Mouse (Mus musculus) limb, embryonic 12.5 days (tissue): Measurements from ENCODE around the gene Azin2. TPM values are rescaled to one million over a fixed set of nuclear protein-coding genes. Genes with fewer than 3 reads are reported as not detected.

Source experiments
- ATAC-seq: fragments of 200-750 bp; cut with Nextera tagmentation; 2 replicates; pipeline ENCODE4 v1.8.0; 2017; ENCODE audit warnings: low read depth, moderate TSS enrichment; ENCODE audit not compliant: insufficient number of reproducible peaks, insufficient read depth, low FRiP score, low TSS enrichment
- H3K27ac ChIP-seq: fragments of 300-500 bp; sonication (generic); 2 replicates; pipeline ENCODE4 v1.5.1; 2016; ENCODE audit warnings: mild to moderate bottlenecking, moderate library complexity
- H3K27me3 ChIP-seq: fragments of 300-500 bp; sonication (generic); 2 replicates; pipeline ENCODE4 v1.6.1; 2016; ENCODE audit warnings: mild to moderate bottlenecking, moderate library complexity
- H3K36me3 ChIP-seq: fragments of 300-500 bp; sonication (generic); 2 replicates; pipeline ENCODE4 v1.6.1; 2016; ENCODE audit warnings: mild to moderate bottlenecking, moderate library complexity
- H3K4me1 ChIP-seq: fragments of 300-500 bp; sonication (generic); replicated peaks from 2 replicates; pipeline ENCODE4 v1.6.1; 2016
- H3K4me2 ChIP-seq: fragments of 300-500 bp; sonication (generic); 2 replicates; pipeline ENCODE4 v1.6.1; 2016; ENCODE audit warnings: mild to moderate bottlenecking, moderate library complexity
- H3K4me3 ChIP-seq: fragments of 300-500 bp; sonication (generic); replicated peaks from 2 replicates; pipeline ENCODE4 v1.5.1; 2016; ENCODE audit warnings: mild to moderate bottlenecking
- H3K9ac ChIP-seq: fragments of 300-500 bp; sonication (generic); replicated peaks from 2 replicates; pipeline ENCODE4 v1.6.1; 2016; ENCODE audit warnings: mild to moderate bottlenecking, moderate library complexity
- H3K9me3 ChIP-seq: fragments of 300-500 bp; sonication (generic); 2 replicates; pipeline ENCODE4 v1.6.1; 2016; ENCODE audit warnings: mild to moderate bottlenecking, moderate library complexity
- WGBS: fragments of 180-500 bp; shearing (Covaris S2); methylation state at CpG from one replicate; pipeline ENCODE4 v1.1.7; 2016; 5-methylcytosine and 5-hydroxymethylcytosine counted together
- polyA plus RNA-seq: library from polyadenylated mRNA; unstranded; fragments of >200 nt; fragmentation: Nextera tagmentation; extraction: Ambion mirVana; gene quantifications from 2 replicates; pipeline ENCODE4 v1.2.1, GENCODE M21; 2016

Gene Azin2
- polyA plus RNA-seq, 1 experiment from 2014 or later: 22.4 TPM

DNA sequence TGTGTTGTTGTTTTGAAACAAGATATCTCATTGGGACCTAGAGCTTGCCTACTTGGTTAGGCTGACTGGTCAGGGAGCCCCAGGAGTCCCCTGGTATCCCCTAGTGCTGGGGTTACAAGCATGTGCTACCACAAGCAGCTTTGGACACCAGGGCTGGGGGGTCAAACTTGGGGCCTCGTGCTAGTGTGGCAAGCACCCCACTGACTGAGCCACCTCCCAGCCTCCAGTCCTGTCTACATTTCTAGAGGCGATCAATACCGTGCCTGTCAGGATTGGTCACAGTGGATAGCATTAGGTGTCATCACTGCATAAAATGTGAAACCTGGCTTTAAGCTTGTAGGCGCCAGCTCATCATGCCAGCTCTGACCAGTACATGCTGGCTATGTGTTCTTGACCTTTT, 66.4 kb downstream of the Azin2 start:
- no peak overlapping the region for H3K4me2 ChIP-seq
- WGBS: 93% methylated on average over 4 of the region's 4 CpGs
- no peaks in the 10 kb centered on the region for H3K27me3 ChIP-seq
- no peak overlapping the region for H3K4me3 ChIP-seq
- H3K4me1 ChIP-seq: peaks cover 41% of the 10 kb centered on the region
- ATAC-seq: no peak
- H3K9me3 ChIP-seq: no peaks in the 10 kb centered on the region
- H3K36me3 ChIP-seq: peaks cover 4% of the 10 kb centered on the region; the same call in 1 of the 2 replicates
- H3K9ac ChIP-seq: no peak overlapping the region
- no peak overlapping the region for H3K27ac ChIP-seq

GRCm38 (mm10) chr4:128894112-128894511, 68.1 kb downstream of the Azin2 start:
- Histone ChIP-seq H3K4me1 (peaks cover 27% of the 10 kb centered on the region), H3K9me3 (no peaks in the 10 kb centered on the region), H3K4me2 (no peak overlapping the region), H3K27me3 (no peaks in the 10 kb centered on the region), H3K27ac (no peak overlapping the region), H3K36me3 (no peaks in the 10 kb centered on the region), H3K4me3 (no peak overlapping the region), H3K9ac (no peak overlapping the region)
- ATAC-seq: no peak
- WGBS: 85% methylated on average over 12 of the region's 12 CpGs

GRCm38 (mm10) chr4:128892188-128892587, 70.1 kb downstream of the Azin2 start:
- H3K27ac ChIP-seq: no peak overlapping the region
- no peak overlapping the region for H3K4me3 ChIP-seq
- no peak overlapping the region for H3K9ac ChIP-seq
- H3K27me3 ChIP-seq: no peaks in the 10 kb centered on the region
- no peaks in the 10 kb centered on the region for H3K9me3 ChIP-seq
- H3K4me1 ChIP-seq: peaks cover 13% of the 10 kb centered on the region
- H3K4me2 ChIP-seq: no peak overlapping the region
- 89% methylated on average over 6 of the region's 6 CpGs for WGBS
- peaks cover 9% of the 10 kb centered on the region; the same call in 1 of the 2 replicates for H3K36me3 ChIP-seq
- no peak for ATAC-seq

DNA sequence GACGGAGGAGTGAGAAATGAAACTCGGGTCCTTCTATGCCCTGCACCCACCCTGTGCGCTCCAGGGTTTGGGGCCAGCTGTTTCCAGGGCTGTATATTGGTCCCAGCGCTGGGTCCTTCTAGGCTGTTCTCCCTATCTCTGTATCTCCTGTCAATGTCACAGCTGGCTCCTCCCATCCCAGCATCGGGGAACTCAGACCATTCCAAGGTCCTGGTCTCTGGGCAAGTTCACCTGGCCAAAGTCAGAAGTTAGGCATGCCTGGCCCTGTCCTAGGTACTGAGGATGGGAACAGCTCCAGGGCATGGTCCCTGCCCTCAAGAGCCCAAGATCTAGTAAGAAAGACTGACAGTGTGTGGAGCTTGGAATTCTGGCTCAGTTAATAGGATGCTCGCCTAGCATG, 70.5 kb downstream of the Azin2 start:
- peaks cover 9% of the 10 kb centered on the region; the same call in 1 of the 2 replicates for H3K36me3 ChIP-seq
- no peak overlapping the region for H3K4me3 ChIP-seq
- no peak overlapping the region for H3K9ac ChIP-seq
- no peak overlapping the region for H3K27ac ChIP-seq
- H3K4me2 ChIP-seq: no peak overlapping the region
- H3K9me3 ChIP-seq: no peaks in the 10 kb centered on the region
- H3K27me3 ChIP-seq: no peaks in the 10 kb centered on the region
- ATAC-seq: peak; percentile 34; the same call in 1 of the 2 replicates
- WGBS: 77% methylated on average over 6 of the region's 6 CpGs
- H3K4me1 ChIP-seq: peaks cover 15% of the 10 kb centered on the region

- Histone ChIP-seq H3K36me3 (peaks cover 9% of the 10 kb centered on the region; the same call in 1 of the 2 replicates), H3K27ac (no peak overlapping the region), H3K4me3 (no peak overlapping the region), H3K4me2 (no peak overlapping the region), H3K9me3 (no peaks in the 10 kb centered on the region), H3K4me1 (peaks cover 21% of the 10 kb centered on the region), H3K9ac (no peak overlapping the region), H3K27me3 (no peaks in the 10 kb centered on the region)
- WGBS: 7% methylated on average over 1 of the region's 1 CpGs
- ATAC-seq: no peak
Measured at GRCm38 (mm10) chr4:128891157-128891556, 71.1 kb downstream of the Azin2 start.

DNA sequence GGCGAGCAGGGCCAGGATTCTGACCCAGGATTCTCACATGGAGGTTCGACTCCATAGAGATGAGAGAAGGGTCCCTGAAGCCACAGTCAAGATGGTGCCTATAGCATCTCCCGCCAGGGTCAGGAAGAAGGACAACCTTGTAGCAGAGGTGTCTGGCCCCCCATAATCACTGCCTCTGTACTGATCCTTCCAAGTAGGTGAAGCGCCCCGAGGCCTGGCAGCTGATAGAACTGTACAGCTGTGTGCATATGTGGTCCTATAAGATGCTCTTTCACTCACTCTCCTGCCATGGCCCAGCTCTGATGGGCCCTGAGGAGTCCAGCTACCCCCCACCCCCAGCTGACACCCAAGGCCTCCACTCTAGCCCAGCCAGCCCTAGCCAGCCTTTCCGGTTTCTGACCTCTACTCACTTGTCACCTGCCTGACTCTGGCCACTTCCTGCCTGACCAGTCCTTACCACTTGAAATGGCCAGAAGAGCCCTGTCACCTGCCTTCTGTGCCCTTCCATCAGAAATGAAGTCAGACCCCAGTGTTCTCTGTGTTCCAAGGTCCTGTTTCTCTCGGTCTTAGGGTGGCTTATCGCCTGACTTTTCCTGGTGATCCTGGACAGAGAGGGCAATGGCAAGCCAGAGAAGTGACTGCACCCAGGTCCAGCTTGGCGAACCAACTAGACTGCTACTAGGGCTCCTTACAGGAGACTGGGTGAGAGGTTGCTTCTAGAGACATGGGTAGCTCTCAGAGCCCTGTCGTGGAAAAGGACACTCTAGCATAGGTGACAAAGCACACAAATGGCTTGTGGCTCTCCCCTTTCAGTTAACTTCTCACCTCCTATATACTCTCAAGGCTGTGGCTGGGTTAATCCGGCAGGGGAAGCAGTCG, 72.3 kb downstream of the Azin2 start:
- no peak overlapping the region for H3K4me3 ChIP-seq
- H3K27ac ChIP-seq: no peak overlapping the region
- H3K36me3 ChIP-seq: peaks cover 15% of the 10 kb centered on the region
- H3K4me1 ChIP-seq: peaks cover 26% of the 10 kb centered on the region
- H3K4me2 ChIP-seq: no peak overlapping the region
- no peaks in the 10 kb centered on the region for H3K27me3 ChIP-seq
- H3K9me3 ChIP-seq: no peaks in the 10 kb centered on the region
- 74% methylated on average over 12 of the region's 12 CpGs for WGBS
- no peak overlapping the region for H3K9ac ChIP-seq
- ATAC-seq: no peak

DNA sequence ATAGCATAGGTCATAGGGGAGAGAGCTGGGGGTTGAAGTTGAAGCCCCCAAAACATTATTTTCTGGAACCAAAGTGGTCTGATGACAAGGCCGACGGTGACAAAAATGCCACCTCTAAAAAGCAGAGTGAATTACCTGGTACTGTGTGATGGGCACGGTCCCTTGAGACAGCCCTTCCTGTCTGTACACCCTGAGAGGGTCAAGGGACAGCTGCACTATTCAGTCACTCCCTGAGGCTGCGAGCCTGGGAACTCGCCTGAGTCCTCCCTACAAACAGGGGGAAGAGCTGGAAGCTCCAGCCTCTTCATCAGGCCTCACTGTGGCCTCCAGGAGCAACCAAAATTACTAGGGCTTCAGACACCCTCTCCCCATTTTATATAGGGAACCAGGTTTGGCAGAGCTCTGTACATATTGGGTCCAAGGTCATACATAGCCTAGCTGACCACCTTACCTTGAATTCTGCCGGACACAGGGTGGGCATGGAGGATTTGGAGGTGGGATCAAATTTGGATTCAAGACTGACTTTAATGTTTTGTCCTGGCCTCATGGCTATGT, 73.7 kb downstream of the Azin2 start:
- Histone ChIP-seq H3K36me3 (peaks cover 15% of the 10 kb centered on the region), H3K9ac (no peak overlapping the region), H3K4me3 (no peak overlapping the region), H3K4me1 (peaks cover 34% of the 10 kb centered on the region), H3K9me3 (no peaks in the 10 kb centered on the region), H3K27ac (no peak overlapping the region), H3K4me2 (no peak overlapping the region), H3K27me3 (no peaks in the 10 kb centered on the region)
- ATAC-seq: no peak
- 89% methylated on average over 6 of the region's 6 CpGs for WGBS

DNA sequence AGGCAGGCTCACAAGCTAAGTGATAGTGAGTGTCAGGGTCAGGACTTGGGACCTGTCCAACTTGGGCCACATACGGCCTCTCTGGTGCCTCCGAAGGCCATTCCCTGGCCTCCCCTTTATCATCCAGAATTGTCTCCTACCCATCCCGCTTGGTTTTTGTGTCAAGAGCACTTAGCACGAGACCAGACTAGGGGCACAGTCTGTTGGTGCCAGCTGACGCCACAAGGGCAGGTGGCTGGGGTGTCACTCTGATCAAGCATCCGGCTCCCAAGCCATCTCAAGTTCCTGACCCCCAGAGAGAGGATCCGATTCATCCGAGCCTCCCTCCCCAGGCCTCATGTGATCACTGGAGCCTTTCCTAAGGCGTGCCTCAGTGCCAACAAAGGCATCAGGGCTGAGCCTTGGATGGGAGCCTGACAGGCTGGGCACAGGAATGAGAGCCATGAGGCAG, 74.6 kb downstream of the Azin2 start:
- no peak for ATAC-seq
- no peak overlapping the region for H3K9ac ChIP-seq
- H3K27ac ChIP-seq: no peak overlapping the region
- peaks cover 15% of the 10 kb centered on the region for H3K36me3 ChIP-seq
- 73% methylated on average over 9 of the region's 9 CpGs for WGBS
- no peak overlapping the region for H3K4me2 ChIP-seq
- no peaks in the 10 kb centered on the region for H3K9me3 ChIP-seq
- no peaks in the 10 kb centered on the region for H3K27me3 ChIP-seq
- H3K4me3 ChIP-seq: no peak overlapping the region
- peaks cover 39% of the 10 kb centered on the region for H3K4me1 ChIP-seq

GRCm38 (mm10) chr4:128887026-128887425, 75.2 kb downstream of the Azin2 start:
- Histone ChIP-seq H3K27ac (no peak overlapping the region), H3K36me3 (peaks cover 15% of the 10 kb centered on the region), H3K27me3 (no peaks in the 10 kb centered on the region), H3K9me3 (no peaks in the 10 kb centered on the region), H3K4me1 (peaks cover 42% of the 10 kb centered on the region), H3K4me3 (no peak overlapping the region), H3K9ac (no peak overlapping the region; the same call in 1 of the 2 replicates), H3K4me2 (no peak overlapping the region)
- ATAC-seq: no peak
- WGBS: 72% methylated on average over 10 of the region's 10 CpGs

- H3K4me3 ChIP-seq: no peak overlapping the region
- H3K27ac ChIP-seq: no peak overlapping the region
- H3K9me3 ChIP-seq: no peaks in the 10 kb centered on the region
- H3K27me3 ChIP-seq: no peaks in the 10 kb centered on the region
- no peak overlapping the region for H3K4me2 ChIP-seq
- peaks cover 15% of the 10 kb centered on the region for H3K36me3 ChIP-seq
- ATAC-seq: no peak
- WGBS: 57% methylated on average over 5 of the region's 5 CpGs
- H3K4me1 ChIP-seq: peaks cover 42% of the 10 kb centered on the region
- H3K9ac ChIP-seq: no peak overlapping the region; the same call in 1 of the 2 replicates
Measured at GRCm38 (mm10) chr4:128886571-128886970, 75.7 kb downstream of the Azin2 start.

DNA sequence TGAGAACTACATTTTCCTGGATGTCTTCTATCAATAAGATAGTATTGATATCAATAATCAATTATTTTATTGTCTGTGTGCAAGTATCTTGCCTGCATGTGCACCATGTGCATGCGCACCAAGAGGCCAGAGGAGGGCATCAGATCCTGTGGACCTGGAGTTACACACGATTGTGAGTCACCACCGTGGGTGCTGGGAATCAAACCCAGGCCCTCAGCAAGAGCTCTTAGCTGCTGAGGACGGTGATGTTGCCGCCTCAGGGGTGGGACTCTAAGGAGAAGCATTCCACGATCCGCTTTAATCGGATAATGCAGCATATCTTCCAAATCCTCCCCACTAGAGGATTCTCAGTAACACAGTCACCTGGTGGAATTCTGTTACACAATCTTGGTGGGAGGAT, 76.7 kb downstream of the Azin2 start:
- Histone ChIP-seq H3K9me3 (peaks cover 5% of the 10 kb centered on the region; the same call in 1 of the 2 replicates), H3K4me2 (no peak overlapping the region), H3K4me1 (peaks cover 34% of the 10 kb centered on the region), H3K27ac (no peak overlapping the region), H3K36me3 (peaks cover 15% of the 10 kb centered on the region), H3K27me3 (no peaks in the 10 kb centered on the region), H3K4me3 (no peak overlapping the region), H3K9ac (no peak overlapping the region)
- 97% methylated on average over 8 of the region's 8 CpGs for WGBS
- ATAC-seq: no peak
